Mouse (Mus musculus): ENCODE data around the gene Loxl3. TPM values are rescaled to one million over a fixed set of nuclear protein-coding genes. Genes with fewer than 3 reads are reported as not detected.
A peak's percentile ranks its signal among the peaks of the same experiment; 100 is the strongest.

Gene Loxl3
- polyA plus RNA-seq, 1 experiment from 2014 or later = 1.5 TPM

DNA sequence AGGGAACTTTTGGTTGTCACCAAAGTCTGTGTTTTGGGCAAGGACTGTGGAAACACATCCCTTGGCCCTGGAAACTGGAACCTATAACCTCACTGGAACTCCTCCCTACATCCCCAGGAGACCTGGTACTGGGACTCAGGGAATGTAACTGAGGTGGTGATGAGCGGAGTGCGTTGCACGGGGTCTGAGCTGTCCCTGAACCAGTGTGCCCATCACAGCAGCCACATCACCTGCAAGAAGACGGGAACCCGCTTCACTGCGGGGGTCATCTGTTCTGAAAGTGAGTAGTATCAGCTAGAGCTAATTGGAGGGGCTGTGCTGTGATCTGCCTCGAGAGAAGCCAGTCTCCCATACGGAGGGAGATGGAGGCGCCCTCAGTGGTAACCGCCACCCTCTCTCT lies 15.4 kb downstream of the Loxl3 start:
- DNase-seq (ENCODE audit: low spot score) = no peak

GRCm38 (mm10) chr6:83053136-83053960 lies 19.4 kb downstream of the Loxl3 start:
- peak; percentile 31 for DNase-seq (ENCODE audit: low spot score)

DNA sequence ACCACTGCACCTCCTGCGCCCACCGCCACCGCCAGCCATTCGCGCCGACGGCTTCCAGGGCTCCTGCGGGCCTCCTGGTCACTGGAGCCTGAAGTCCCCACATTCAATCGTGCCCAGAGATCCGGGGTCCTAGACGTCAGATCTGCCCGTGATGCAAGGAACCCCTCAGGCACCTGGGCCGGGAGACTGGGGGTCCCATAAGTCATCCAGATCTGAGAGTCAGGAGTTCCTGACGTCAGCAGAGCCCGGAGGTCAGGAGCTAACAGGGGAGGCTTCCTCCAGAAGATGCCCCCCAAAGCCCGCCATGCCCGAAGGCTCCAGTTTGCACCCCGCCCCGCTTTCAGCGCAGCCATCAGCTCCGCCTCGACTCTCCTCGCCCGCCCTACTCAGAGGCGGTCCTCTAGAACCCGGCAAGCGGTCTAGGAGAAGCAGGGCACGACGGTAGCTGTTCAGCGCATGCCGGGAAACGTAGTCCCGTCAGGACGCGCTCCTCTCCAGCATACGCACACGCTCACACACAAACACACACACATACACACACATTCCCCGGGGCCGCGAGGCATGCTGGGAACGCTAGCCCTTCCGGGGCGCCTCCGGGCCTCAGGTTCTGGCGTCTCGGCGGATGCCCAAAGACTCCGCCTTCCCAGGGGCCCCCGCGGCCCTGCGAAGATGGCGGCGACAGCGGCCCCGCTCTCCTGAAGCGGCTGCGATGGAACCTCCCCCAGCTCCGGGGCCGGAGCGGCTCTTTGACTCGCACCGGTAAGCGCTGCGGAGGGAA lies 20.3 kb downstream of the Loxl3 start, which contains the start of gene Aup1:
TSS of gene Aup1 (plus strand) at position 448 of the 778 bp plus-strand sequence.
- peak; percentile 99 for DNase-seq (ENCODE audit: low spot score)

GRCm38 (mm10) chr6:83054871-83055431 lies 21.0 kb downstream of the Loxl3 start, which contains the start of gene Htra2:
TSS of gene Htra2 (minus strand) at chr6:83055273.
- DNase-seq (ENCODE audit: low spot score) = peak; percentile 46

DNA sequence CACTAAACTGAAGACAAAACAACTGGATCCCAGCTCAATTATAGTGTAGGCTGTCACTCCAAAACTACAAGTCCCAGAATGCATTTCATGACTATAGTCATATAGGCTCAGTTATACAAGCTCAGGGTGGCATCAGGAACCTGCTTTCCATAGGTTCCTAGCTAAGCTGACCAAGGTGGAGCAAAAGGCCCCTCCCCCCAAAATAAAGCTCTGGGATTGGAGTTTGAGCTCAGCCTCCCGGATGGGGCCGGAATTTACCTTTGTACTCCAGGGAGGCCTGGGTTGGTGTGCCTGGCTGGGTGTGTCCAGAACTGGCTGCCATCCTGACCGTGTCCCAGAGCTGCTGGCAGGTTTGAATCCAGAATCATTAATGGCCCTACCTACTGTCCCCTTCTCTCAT lies 23.8 kb downstream of the Loxl3 start, which contains the start of gene Dqx1:
TSS of gene Dqx1 (plus strand) at position 55 of the 400 bp plus-strand sequence.
- DNase-seq (ENCODE audit: low spot score) = no peak

- DNase-seq (ENCODE audit: low spot score) = no peak
Observed at GRCm38 (mm10) chr6:83058725-83059124, 24.8 kb downstream of the Loxl3 start.

DNA sequence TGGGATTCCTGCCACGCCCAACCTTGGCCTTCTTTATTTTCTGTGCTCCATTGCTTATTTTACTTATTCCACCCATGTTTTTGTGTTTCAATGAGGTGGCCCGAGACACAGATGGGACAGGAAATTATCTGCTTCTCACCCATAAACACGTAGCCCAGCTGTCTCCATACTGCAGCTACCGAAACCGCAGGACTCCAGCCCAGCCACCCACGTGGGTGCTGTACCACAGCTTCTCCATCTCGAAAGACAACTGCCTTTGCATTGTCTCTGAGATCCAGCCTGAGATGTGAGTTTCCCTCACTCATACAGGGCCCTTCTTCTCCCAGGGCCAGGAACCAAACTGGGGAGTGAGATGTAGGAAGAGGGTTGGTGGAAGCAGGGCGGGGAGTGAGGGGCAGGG lies 32.0 kb downstream of the Loxl3 start:
- DNase-seq (ENCODE audit: low spot score) = peak; percentile 36

GRCm38 (mm10) chr6:83066441-83066840 lies 32.5 kb downstream of the Loxl3 start:
- DNase-seq (ENCODE audit: low spot score) = no peak

GRCm38 (mm10) chr6:83068221-83068620 lies 34.2 kb downstream of the Loxl3 start:
- DNase-seq (ENCODE audit: low spot score) = no peak

DNA sequence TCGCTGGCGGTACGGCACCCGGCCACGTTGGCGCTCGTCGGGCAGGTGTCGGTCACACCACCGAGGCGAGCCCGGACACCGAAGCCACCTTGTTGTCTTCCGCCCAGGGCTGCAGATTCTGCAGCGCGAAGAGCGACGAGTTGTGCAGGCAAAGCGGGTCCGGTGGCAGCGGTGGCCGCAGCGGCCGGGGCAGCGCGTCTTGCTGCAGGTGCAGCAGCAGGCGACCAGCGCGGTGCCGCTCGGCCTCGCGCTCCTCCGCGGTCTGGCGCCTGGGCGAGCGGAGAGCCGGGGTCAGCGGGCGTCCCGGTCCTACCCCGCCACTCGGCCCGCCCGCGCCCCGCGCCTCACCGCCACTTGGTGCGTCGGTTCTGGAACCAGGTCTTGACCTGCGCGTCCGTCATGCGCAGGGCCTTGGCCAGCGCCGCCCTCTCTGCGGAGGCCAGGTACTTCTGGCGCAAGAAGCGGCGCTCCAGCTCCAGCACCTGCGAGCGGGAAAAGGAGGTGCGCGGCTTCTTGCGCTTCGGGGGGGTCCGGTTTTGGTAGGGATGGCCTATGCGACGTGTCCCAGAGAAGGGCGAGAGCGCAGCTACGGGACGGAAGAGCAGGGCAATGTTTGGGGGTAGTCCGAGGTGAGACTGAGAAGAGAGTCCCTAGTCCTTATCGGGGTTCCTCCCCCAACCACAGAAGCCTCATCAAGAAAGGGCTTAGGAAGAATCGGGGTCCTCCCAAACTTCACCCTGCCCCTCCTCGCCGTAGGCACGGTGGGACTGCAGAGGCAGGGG lies 34.9 kb downstream of the Loxl3 start:
- DNase-seq (ENCODE audit: low spot score) = no peak

- no peak for DNase-seq (ENCODE audit: low spot score)
Observed at GRCm38 (mm10) chr6:83069488-83070246, 35.7 kb downstream of the Loxl3 start.

DNA sequence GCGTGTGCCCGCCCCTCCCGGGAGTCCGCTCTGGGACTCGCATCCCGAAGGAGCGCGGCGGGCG lies 36.1 kb downstream of the Loxl3 start, which contains the start of gene Tlx2:
TSS of gene Tlx2 (minus strand) at position 47 of the 64 bp plus-strand sequence.
- DNase-seq (ENCODE audit: low spot score) = no peak

DNA sequence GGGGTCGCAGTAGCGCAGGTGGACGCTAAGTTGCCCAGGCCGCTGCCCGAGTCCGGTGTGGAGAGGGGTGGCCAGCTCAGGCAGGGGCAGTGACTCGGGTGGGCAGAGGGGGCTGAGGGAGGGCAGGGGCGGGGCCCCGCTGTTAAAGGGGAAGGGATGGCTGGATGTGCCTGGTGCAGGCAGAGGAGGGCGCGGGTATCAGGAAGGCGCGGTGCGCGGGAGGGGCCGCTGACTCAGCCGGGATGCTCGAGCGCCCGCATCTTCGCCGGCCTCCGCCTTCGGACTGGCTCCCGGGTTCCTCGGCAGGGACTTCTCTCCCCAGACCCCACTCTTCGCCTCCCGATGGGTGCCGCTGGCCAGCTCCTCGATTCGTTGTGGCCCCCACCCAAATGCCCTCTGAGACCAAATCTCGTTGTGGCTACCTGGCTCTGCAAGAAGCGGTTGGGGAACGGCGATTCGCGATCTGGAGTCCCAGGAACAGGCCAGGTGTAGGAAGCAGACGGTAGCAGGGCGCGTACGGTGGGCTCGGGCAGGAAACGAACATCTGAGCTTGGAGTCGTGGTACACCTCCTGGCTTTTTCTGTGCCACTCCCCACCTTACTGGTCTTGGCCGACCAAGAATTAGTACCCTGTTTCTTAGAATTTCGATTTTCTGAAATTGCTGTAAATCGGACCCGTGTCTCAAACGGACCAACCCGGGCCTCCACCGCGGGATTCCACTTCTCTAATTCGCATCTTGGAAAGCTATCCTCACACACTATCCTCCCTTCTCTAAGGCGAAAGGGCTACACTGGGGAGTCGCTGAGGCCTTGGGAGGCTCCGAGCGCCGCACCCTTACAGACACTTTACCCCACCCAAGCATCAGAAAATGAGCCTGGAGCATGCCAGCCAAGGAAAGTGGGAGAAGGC lies 36.6 kb downstream of the Loxl3 start:
- DNase-seq (ENCODE audit: low spot score) = peak; percentile 40

DNA sequence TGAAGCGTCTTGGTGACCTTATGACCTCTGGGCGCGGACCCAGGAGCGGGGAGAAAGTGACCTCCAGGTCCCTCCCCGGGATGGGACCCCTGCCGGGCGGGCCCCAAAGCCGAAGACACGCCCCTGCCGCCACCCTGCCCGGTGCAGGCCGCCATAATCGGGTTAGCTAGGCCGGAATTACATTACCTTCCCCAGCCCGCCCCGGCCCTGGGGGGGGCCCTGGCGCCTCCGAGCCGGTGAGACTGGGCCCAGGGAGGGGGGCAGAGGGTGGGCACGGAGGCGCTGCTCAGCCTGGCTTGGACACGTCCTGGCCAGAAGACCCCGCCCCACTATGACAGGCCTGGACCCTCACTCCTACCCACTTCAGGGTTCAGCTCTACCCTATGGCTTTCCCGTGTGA lies 37.2 kb downstream of the Loxl3 start:
- no peak for DNase-seq (ENCODE audit: low spot score)

GRCm38 (mm10) chr6:83074979-83075378 lies 41.0 kb downstream of the Loxl3 start:
- peak; percentile 49 for DNase-seq (ENCODE audit: low spot score)

DNA sequence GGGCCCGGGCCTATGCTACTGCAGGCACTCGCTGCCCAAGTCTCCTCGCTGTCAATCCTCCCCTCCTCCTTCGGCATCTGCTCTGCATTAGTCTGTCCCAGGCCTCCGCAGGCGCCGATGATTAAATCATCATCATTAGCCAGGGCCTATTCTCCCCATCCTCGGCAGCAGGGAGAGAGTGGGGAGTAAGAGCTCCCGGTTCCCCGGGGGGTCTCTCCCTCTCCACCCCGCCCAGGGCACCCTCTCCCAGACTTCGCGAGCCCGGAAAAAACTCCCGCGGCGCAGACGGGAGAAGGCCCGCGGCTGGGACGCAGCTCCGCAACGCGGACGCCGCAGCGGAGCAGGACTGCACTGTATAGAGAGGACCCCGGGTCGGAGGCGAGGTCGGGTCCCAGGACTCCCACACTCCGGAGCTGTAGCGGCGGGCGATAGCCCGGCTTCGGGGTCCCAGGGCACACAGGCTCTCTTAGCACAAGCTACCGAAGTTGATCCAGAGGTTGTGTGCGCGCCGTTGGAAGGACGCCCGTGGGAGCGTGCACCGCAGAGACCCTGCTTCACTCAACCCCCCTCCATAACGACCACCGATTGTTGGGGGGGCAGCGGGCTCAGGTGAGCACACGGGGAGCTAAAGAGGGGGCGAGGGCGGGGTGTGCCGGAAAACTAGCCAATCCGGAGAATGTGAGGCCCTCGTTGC lies 43.8 kb downstream of the Loxl3 start, which contains the start of gene Pcgf1:
TSS of gene Pcgf1 (plus strand) at position 240 of the 694 bp plus-strand sequence.
- DNase-seq (ENCODE audit: low spot score) = no peak

- peak; percentile 99 for DNase-seq (ENCODE audit: low spot score)
Observed at GRCm38 (mm10) chr6:83078324-83078858, 44.4 kb downstream of the Loxl3 start.

- DNase-seq (ENCODE audit: low spot score) = no peak
Observed at GRCm38 (mm10) chr6:83080210-83080609, 46.2 kb downstream of the Loxl3 start.

GRCm38 (mm10) chr6:83083497-83083896 lies 49.5 kb downstream of the Loxl3 start:
- DNase-seq (ENCODE audit: low spot score) = no peak

All from thymus, postnatal 0 days (tissue).